Mouse (Mus musculus): ENCODE data around the gene Fjx1.

DNA sequence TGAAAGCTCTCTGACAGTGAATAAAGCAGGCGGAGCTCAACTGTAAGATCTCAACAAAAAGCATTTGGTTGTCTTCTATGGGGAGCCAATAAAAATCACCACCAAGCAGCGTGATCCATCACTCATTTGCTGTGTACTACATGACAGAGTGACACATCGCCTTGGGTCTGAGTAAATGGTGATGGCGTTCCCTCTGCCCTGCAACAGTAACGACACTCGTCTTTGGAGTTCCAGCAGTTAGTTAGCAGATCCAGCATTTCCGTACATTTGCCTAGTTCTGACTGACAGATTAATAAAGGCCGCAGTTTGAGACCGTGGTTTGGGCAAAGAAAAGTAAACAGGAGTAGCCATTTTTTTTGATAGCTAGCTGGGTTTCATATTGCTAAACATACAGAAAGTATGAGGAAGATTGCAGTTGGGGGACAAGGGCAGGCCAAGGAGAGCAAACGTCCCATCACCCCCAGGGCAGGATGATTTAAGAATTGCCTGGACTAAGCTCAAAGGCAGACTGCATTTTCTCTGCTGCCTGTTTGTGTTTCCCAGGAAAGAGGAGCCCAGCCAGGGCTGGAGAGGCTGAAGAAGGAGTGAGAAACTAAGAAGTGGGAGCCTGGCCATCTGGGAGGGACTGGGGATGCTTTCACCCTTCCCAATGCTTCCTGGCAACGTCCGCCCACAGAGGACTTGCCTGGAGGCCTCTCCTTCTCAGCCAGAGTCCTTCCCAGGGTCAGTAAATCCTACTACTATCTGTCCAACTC lies 11.5 kb upstream of the Fjx1 start:
- TF ChIP-seq CHD2 (IDR thresholded peaks at IDR 0.05; ENCODE audit: low read depth, low read length): no peak
- no peak for TF ChIP-seq MAFK (IDR thresholded peaks at IDR 0.05; ENCODE audit: insufficient read depth, low read depth, low read length)
- TF ChIP-seq HCFC1 (IDR thresholded peaks at IDR 0.05; ENCODE audit: borderline replicate concordance, insufficient read depth, low read length): no peak
- TF ChIP-seq ZC3H11A (IDR thresholded peaks at IDR 0.05; ENCODE audit: borderline replicate concordance, low read depth, low read length): no peak
